Mouse (Mus musculus) liver, embryonic 14.5 days (tissue): ENCODE results near the gene Cnr2. TPM values are rescaled to one million over a fixed set of nuclear protein-coding genes. Genes with fewer than 3 reads are reported as not detected.

ENCODE experiments used
- ATAC-seq: fragments of 200-750 bp; cut with Nextera tagmentation; 2 replicates; pipeline ENCODE4 v1.8.0; 2017; ENCODE audit warnings: moderate number of reproducible peaks, mild to moderate bottlenecking, moderate library complexity; ENCODE audit not compliant: insufficient read depth
- DNase-seq, 3 experiments: peaks; one replicate each; pipeline ENCODE4 v3.0.0-alpha.2; 2012 to 2013; ENCODE audit warnings: low read depth in 3 of 3, low spot score in 3 of 3
- H3K27ac ChIP-seq: fragments of 300-500 bp; sonication (generic); 2 replicates; pipeline ENCODE4 v1.5.1; 2014; ENCODE audit warnings: moderate library complexity, mild to moderate bottlenecking, control low read depth, inconsistent platforms
- H3K27me3 ChIP-seq: fragments of 300-500 bp; sonication (generic); 2 replicates; pipeline ENCODE4 v1.6.1; 2014; ENCODE audit warnings: mild to moderate bottlenecking, low read length, moderate library complexity; ENCODE audit not compliant: control insufficient read depth, insufficient read depth
- H3K36me3 ChIP-seq: fragments of 300-500 bp; sonication (generic); replicated peaks from 2 replicates; pipeline ENCODE4 v1.6.1; 2014; ENCODE audit warnings: low read depth; ENCODE audit not compliant: control insufficient read depth, insufficient read depth
- H3K4me1 ChIP-seq, 2 experiments: fragments of 200-500 bp in 1 of 2; fragments of 300-500 bp in 1 of 2; sonication (generic) in 1 of 2; replicated peaks; 2 replicates each; pipeline ENCODE4 v1.6.1; 2012 to 2014; ENCODE audit warnings: antibody characterized with exemption in 1 of 2, inconsistent platforms in 1 of 2, low read length in 1 of 2; ENCODE audit not compliant: control insufficient read depth in 2 of 2, insufficient read depth in 2 of 2
- H3K4me2 ChIP-seq: fragments of 300-500 bp; sonication (generic); 2 replicates; pipeline ENCODE4 v1.6.1; 2014; ENCODE audit warnings: low read depth, mild to moderate bottlenecking, control low read depth, moderate library complexity
- H3K4me3 ChIP-seq, 2 experiments: fragments of 200-500 bp in 1 of 2; fragments of 300-500 bp in 1 of 2; sonication (generic) in 1 of 2; 2 replicates each; pipeline ENCODE4 v1.5.1; 2012 to 2014; ENCODE audit warnings: low read depth in 2 of 2, low read length in 2 of 2, mild to moderate bottlenecking in 2 of 2, control low read depth in 1 of 2, inconsistent platforms in 1 of 2, moderate library complexity in 1 of 2; ENCODE audit not compliant: insufficient read depth in 1 of 2
- H3K9ac ChIP-seq: fragments of 300-500 bp; sonication (generic); replicated peaks from 2 replicates; pipeline ENCODE4 v1.6.1; 2014; ENCODE audit warnings: mild to moderate bottlenecking, control low read depth, moderate library complexity
- H3K9me3 ChIP-seq: fragments of 300-500 bp; sonication (generic); 2 replicates; pipeline ENCODE4 v1.6.1; 2016; ENCODE audit warnings: low read length, mixed read lengths; ENCODE audit not compliant: control insufficient read depth
- CTCF ChIP-seq: IDR thresholded peaks from 2 replicates; pipeline ENCODE4 v1.5.1; 2016; ENCODE audit warnings: antibody characterized with exemption, low read depth, control low read depth
- EP300 ChIP-seq: IDR thresholded peaks from 2 replicates; pipeline ENCODE4 v1.6.1; 2016; ENCODE audit warnings: antibody characterized with exemption, low read depth
- WGBS: fragments of 180-500 bp; shearing (Covaris S2); extraction: QIAGEN DNeasy Blood & Tissue Kit; methylation state at CpG from one replicate; pipeline ENCODE4 v1.1.7; 2014; ENCODE audit not compliant: insufficient replicate concordance; 5-methylcytosine and 5-hydroxymethylcytosine counted together
- polyA plus RNA-seq, 2 experiments: library from polyadenylated mRNA; depleted of rRNA in 1 of 2; stranded (reverse) in 1 of 2; unstranded in 1 of 2; fragments of >200 nt; fragmentation: Nextera tagmentation in 1 of 2; extraction: Ambion mirVana in 1 of 2; gene quantifications; 2 replicates each; pipeline versions ENCODE4 v1.2.1 to v1.2.3; 2012 to 2014

Cnr2 gene
- polyA plus RNA-seq, 2 experiments: 2.1 to 2.5 TPM

DNA sequence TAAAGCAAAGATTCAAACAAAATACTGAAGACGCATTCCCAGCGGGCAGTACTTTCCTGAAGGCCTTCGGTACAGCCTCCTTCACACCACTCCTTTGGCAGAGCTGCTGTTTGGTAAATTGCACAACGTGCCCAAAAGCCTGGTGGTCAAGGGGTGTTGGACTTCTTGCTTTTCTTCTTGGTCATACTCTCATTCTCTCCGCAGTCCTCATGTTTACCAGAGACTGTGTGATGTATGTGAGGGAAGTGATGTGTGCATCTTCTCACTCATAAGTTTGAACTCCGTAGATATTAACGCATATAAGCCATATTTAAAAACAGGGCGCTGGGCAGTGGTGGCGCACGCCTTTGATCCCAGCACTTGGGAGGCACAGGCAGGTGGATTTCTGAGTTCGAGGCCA, 40.6 kb upstream of the Cnr2 start:
- Histone ChIP-seq H3K4me3 (peak overlapping the region; percentile 80 to 88), H3K27me3 (no peaks in the 10 kb centered on the region), H3K4me1 (peaks cover 53 to 66% of the 10 kb centered on the region in 2 experiments), H3K9me3 (no peaks in the 10 kb centered on the region), H3K4me2 (peak overlapping the region; percentile 95), H3K9ac (peak overlapping the region; percentile 92), H3K27ac (peak overlapping the region; percentile 94), H3K36me3 (peaks cover 7% of the 10 kb centered on the region)
- TF ChIP-seq CTCF (no peak), EP300 (no peak)
- WGBS: 72% methylated on average over 11 of the region's 11 CpGs
- no peak for DNase-seq
- no peak for ATAC-seq

DNA sequence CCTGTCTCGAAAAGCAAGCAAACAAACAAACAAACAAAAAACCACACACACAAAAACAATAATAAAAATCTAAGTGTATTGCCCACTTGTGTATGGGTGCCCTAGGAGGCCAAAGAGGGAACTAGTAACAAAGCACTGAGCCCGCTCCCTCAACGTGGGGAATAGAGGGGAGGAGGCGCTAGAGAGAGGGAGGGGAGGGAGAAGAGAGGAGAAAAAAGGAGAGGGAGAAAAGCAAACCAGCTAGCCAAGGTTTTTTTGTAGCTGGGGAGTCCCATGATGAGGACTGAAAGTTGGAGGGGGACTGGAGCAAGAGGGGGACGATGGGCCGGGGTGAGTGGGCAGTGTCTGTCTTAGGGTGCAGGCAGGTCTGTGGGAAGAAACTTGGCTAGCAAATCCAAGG, 40.1 kb upstream of the Cnr2 start:
- H3K9me3 ChIP-seq: no peaks in the 10 kb centered on the region
- no peaks in the 10 kb centered on the region for H3K27me3 ChIP-seq
- DNase-seq (no peak), ATAC-seq (no peak)
- H3K36me3 ChIP-seq: peaks cover 11% of the 10 kb centered on the region
- H3K4me3 ChIP-seq: peak overlapping the region; percentile 80 to 88
- H3K9ac ChIP-seq: peak overlapping the region; percentile 92
- H3K27ac ChIP-seq: peak overlapping the region; percentile 94
- peak overlapping the region; percentile 95 for H3K4me2 ChIP-seq
- WGBS: 2% methylated on average over 6 of the region's 6 CpGs
- H3K4me1 ChIP-seq: peaks cover 49 to 66% of the 10 kb centered on the region in 2 experiments
- TF ChIP-seq CTCF (no peak), EP300 (no peak)

DNA sequence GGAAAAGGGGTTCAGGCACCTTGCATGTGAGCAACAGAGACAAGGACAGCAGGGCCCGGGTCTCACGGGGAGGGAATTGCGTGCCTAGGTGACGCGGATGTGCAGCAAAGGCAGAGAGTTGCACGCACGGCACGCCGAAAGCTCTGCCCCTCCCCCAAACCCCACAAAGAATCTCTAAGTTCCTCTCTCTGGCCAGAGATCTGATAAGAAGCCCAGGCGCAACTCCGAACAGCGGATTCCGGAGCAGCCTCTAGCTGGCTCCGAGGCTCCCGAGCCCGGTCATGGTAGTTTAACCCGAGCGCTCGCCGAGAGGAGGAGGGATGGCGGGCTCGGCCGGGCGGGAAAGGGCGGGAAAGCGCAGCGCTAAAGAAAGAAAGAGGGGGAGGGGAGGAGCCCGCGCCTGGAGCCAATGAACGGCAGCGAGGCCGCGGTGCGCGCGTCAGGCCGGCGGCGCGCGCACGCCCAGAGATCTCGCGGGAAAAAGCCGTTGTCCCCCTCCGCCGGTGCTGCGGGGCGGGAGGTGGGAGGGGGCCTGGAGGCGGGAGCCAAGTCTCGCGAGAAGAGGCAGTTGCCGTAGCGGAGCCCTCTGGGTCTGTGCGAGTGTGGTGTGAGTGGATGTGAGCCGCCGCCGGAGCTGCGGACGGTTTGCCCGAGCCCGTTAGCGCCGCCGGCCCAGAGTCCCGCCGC, 39.5 kb upstream of the Cnr2 start, which contains the start of gene Srsf10:
Gene Srsf10, plus strand, starts transcription at position 212 of the 687 bp plus-strand sequence.
- WGBS: under 1% methylated on average over 66 of the region's 67 CpGs
- peaks cover 17% of the 10 kb centered on the region for H3K36me3 ChIP-seq
- H3K4me1 ChIP-seq: peaks cover 43 to 60% of the 10 kb centered on the region in 2 experiments
- peak within 1 kb of the TSS; percentile 88 to 100 for H3K4me3 ChIP-seq
- ATAC-seq (peak; percentile 88), DNase-seq (peak; percentile 92 to 96 (median 96))
- H3K9ac ChIP-seq: peak within 1 kb of the TSS; percentile 92
- H3K27me3 ChIP-seq: no peaks in the 10 kb centered on the region
- TF ChIP-seq EP300 (peak; percentile 62), CTCF (no peak)
- no peaks in the 10 kb centered on the region for H3K9me3 ChIP-seq
- H3K4me2 ChIP-seq: peak within 1 kb of the TSS; percentile 95
- H3K27ac ChIP-seq: peak within 1 kb of the TSS; percentile 94

DNA sequence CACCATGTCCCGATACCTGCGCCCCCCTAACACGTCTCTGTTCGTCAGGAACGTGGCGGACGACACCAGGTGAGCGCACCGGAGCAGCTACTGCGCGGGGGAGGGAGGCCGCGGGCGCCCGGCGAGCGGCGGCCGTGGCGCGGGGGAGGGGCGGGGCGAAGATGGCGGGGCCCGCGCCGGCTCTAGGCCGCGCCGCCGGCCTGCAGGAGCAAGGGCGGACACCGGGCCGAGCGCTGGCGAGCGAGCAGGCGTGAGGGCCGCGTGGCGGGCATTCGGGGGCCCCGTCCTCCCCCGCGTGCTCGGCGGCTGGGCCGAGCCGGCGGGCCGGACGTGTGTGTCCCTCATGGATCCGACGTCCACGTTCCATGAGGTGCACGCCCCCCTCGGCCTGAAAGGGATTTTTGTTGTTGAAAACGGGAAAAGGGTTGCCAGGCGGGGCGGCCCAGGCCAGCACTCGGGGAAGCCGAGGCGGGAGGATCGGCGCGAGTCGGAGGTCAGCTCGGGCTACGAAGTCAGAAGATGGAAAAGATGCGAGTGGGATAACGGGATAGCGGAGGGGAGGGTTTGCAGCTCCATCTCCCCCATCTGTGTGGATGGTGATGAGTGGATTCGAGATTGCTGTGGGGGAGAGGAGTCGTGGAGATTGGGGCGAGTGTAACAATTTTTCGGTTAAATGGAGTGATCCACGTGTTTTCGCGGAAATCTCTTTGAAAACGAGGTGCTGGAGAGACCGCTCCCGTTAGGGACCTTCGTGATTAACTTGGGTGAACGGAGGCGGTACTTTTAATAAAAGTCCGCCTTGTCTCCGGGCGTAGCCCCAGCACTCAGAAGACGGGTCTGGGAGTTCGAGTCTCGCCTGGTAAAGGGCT, 38.7 kb upstream of the Cnr2 start:
- no peak for DNase-seq
- Histone ChIP-seq H3K27me3 (no peaks in the 10 kb centered on the region), H3K9ac (peak overlapping the region; percentile 90), H3K4me3 (peak overlapping the region; percentile 88 to 100), H3K36me3 (peaks cover 22% of the 10 kb centered on the region), H3K27ac (peak overlapping the region; percentile 94), H3K9me3 (no peaks in the 10 kb centered on the region), H3K4me1 (peaks cover 36 to 52% of the 10 kb centered on the region in 2 experiments), H3K4me2 (peak overlapping the region; percentile 95)
- no peak for TF ChIP-seq EP300
- TF ChIP-seq CTCF: no peak
- peak; percentile 71 for ATAC-seq
- WGBS: under 1% methylated on average over 83 of the region's 91 CpGs
